Mouse (Mus musculus) testis, adult 2 months (tissue): Measurements from ENCODE around the gene Upb1. TPM values are rescaled to one million over a fixed set of nuclear protein-coding genes. Genes with fewer than 3 reads are reported as not detected.

ENCODE experiments used
- H3K27ac ChIP-seq: fragments of 200-500 bp; 2 replicates; pipeline ENCODE4 v1.5.1; 2012; ENCODE audit warnings: low read depth, low read length; ENCODE audit not compliant: control insufficient read depth, insufficient read depth
- H3K27me3 ChIP-seq: fragments of 200-500 bp; 2 replicates; pipeline ENCODE4 v1.6.1; 2012; ENCODE audit warnings: mild to moderate bottlenecking, low read length, moderate library complexity; ENCODE audit not compliant: control insufficient read depth, insufficient read depth
- H3K36me3 ChIP-seq: fragments of 200-500 bp; 2 replicates; pipeline ENCODE4 v1.6.1; 2012; ENCODE audit warnings: mild to moderate bottlenecking, low read length; ENCODE audit not compliant: control insufficient read depth, insufficient read depth
- H3K4me1 ChIP-seq: fragments of 200-500 bp; 2 replicates; pipeline ENCODE4 v1.6.1; 2012; ENCODE audit warnings: low read length; ENCODE audit not compliant: control insufficient read depth, insufficient read depth
- H3K4me3 ChIP-seq: fragments of 200-500 bp; 2 replicates; pipeline ENCODE4 v1.5.1; 2012; ENCODE audit warnings: low read depth, mild to moderate bottlenecking, low read length, moderate library complexity, mixed read lengths; ENCODE audit not compliant: control insufficient read depth
- CTCF ChIP-seq: fragments of 200-500 bp; IDR thresholded peaks from 2 replicates; pipeline ENCODE4 v1.5.1; 2012; ENCODE audit warnings: low read depth, mild to moderate bottlenecking, inconsistent platforms, low read length, moderate library complexity; ENCODE audit not compliant: control insufficient read depth, insufficient read depth, insufficient replicate concordance
- POLR2A ChIP-seq: fragments of 200-500 bp; IDR thresholded peaks from 2 replicates; pipeline ENCODE4 v1.6.1; 2012; ENCODE audit warnings: low read depth, mild to moderate bottlenecking, inconsistent platforms, low read length, moderate library complexity; ENCODE audit not compliant: control insufficient read depth
- polyA plus RNA-seq: library from polyadenylated mRNA; depleted of rRNA; stranded (reverse); fragments of >200 nt; gene quantifications from 2 replicates; pipeline ENCODE4 v1.2.3, GENCODE M21; 2012

The Upb1 gene
- polyA plus RNA-seq, 1 experiment, result 0.20 TPM

DNA sequence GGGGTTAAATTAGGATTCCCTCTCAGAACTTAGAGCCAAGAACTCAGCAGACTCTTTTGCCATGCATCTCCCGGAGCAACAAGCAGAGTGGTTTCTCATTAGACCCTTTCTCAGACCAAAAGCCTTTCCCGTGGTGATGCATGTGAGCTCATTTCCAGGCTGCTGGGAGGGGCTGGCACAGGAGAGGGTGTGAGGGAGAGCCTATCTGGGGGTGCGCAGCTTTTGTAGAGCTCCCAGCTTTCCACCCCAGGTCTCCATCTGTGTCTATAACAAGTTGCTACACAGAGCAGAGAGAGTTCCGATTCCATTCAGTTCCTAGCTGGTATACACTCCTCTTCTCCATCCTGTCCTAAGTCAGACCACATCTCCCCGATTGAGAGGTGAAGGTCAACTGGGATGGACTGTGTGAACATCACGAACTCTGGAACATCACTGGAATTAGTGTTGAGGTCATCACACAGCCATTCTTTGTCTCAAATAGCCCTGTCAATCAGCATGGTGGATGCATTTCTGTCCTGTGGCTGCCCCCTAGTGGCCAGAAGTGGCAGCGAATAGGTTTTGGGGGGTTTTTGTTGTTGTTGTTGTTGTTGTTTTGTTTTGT lies 38.4 kb downstream of the Upb1 start:
- Histone ChIP-seq H3K4me1 (peaks cover 9% of the 10 kb centered on the region), H3K27ac (no peak overlapping the region), H3K4me3 (no peak overlapping the region), H3K27me3 (no peaks in the 10 kb centered on the region), H3K36me3 (no peaks in the 10 kb centered on the region)
- TF ChIP-seq CTCF (peak; percentile 68; the same call in 1 of the 2 replicates), POLR2A (no peak)

- Histone ChIP-seq H3K4me1 (peaks cover 19% of the 10 kb centered on the region), H3K27ac (no peak overlapping the region), H3K36me3 (no peaks in the 10 kb centered on the region), H3K4me3 (no peak overlapping the region), H3K27me3 (no peaks in the 10 kb centered on the region)
- TF ChIP-seq POLR2A, result no peak
- no peak for TF ChIP-seq CTCF
These were observed 39.8 kb downstream of the Upb1 start for GRCm38 (mm10) chr10:75440756-75441155.

DNA sequence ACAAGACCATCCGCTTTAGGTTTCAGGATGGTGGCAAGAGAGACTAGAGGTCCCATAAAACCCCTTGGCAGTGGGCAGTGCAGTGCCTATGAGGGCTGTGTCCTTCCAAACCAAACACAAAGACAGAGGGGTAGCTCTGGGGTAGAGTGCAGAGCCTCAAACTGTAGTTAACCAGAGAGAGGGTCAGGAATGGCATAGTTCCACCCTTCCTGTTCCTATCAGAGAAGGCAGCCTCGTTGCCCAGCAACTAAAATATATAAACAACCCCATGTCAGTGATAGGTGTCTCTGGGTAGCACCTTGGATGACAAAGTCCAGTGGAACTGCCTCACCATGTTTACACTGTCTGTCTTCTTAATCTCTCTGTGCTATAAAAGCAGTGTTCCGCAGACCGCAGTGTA lies 40.9 kb downstream of the Upb1 start:
- Histone ChIP-seq H3K27me3 (no peaks in the 10 kb centered on the region), H3K4me3 (no peak overlapping the region), H3K36me3 (no peaks in the 10 kb centered on the region), H3K4me1 (peaks cover 23% of the 10 kb centered on the region), H3K27ac (no peak overlapping the region)
- TF ChIP-seq POLR2A (no peak), CTCF (no peak)

DNA sequence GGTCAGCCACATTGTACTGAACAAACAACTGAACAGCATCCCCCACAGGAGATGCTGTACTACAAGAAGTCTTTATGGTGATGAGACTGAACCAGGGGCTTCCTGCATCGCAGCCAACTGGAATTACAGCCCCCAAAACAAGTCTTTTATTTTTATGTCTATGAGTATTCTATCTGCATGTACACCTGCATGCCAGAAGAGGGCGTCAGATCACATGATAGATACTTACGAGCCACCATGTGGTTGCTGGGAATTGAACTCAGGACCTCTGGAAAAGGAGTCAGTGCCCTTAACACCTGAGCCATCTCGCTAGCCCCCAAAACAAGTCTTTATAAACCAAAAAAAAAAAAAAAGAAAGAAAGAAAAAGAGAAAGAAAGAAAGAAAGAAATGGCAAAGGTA lies 42.1 kb downstream of the Upb1 start:
- TF ChIP-seq POLR2A (no peak), CTCF (no peak)
- Histone ChIP-seq H3K4me1 (peaks cover 25% of the 10 kb centered on the region), H3K27me3 (no peaks in the 10 kb centered on the region), H3K4me3 (no peak overlapping the region), H3K27ac (no peak overlapping the region), H3K36me3 (no peaks in the 10 kb centered on the region)

DNA sequence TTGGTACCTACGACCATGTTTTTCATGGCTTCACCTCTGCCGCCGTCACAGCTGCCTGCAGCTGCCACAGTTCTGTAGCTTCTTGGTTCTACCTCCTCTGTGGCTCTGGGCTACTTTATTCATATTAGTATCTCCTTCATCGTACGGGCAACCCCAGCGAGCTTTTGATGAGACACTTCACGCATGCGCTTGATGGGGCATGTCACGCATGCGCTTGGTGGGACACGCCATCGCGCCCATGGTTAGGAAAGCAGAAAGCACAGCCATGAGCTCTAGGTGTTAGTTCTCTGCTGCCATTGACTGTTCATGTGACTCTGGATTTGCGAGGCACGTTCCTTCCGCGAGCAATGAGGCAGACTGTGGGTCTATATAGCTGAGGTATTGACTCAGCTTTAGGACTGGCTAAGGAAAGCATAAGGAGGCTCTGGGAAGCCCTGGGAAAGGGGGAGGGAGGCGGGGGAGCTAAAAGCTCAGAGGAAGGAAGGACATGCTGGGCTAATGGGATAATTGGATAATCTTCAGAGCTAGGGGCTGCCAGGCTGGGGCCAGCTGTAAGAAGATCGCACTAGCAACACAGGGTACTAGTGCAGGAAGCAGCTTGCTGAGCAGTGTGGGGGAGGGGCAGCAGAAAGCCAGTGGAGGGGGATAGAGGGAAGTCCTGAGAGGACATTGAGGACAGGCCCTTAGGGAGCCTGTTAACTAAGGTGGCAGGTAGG lies 43.4 kb downstream of the Upb1 start:
- Histone ChIP-seq H3K27me3 (no peaks in the 10 kb centered on the region), H3K4me3 (peak overlapping the region; percentile 66), H3K27ac (no peak overlapping the region), H3K4me1 (peaks cover 25% of the 10 kb centered on the region), H3K36me3 (no peaks in the 10 kb centered on the region)
- TF ChIP-seq POLR2A, result no peak
- TF ChIP-seq CTCF, result no peak

GRCm38 (mm10) chr10:75445030-75445429 lies 44.1 kb downstream of the Upb1 start:
- Histone ChIP-seq H3K27ac (no peak overlapping the region), H3K4me3 (no peak overlapping the region; the same call in 1 of the 2 replicates), H3K36me3 (no peaks in the 10 kb centered on the region), H3K4me1 (peaks cover 25% of the 10 kb centered on the region), H3K27me3 (no peaks in the 10 kb centered on the region)
- TF ChIP-seq POLR2A (no peak), CTCF (no peak)

GRCm38 (mm10) chr10:75446501-75447083 lies 45.7 kb downstream of the Upb1 start:
- Histone ChIP-seq H3K4me3 (peak overlapping the region; percentile 87), H3K36me3 (no peaks in the 10 kb centered on the region), H3K27me3 (no peaks in the 10 kb centered on the region), H3K4me1 (peaks cover 25% of the 10 kb centered on the region), H3K27ac (no peak overlapping the region)
- TF ChIP-seq POLR2A, result peak; percentile 75; the same call in 1 of the 2 replicates
- TF ChIP-seq CTCF, result no peak
